Mouse (Mus musculus): ENCODE data around the gene Pdzd2. TPM values are rescaled to one million over a fixed set of nuclear protein-coding genes. Genes with fewer than 3 reads are reported as not detected.

The Pdzd2 gene
- polyA plus RNA-seq, 1 experiment from 2014 or later, result 22.1 TPM

- Histone ChIP-seq H3K4me2 (ENCODE audit: low read depth, severe bottlenecking) (peak overlapping the region; percentile 97), H3K9me3 (ENCODE audit: control insufficient read depth, low read length) (no peaks in the 10 kb centered on the region), H3K9ac (ENCODE audit: low read length) (peak overlapping the region; percentile 67), H3K27ac (replicated peaks; ENCODE audit: low read depth, low read length) (0 out of 2 replicates have a peak overlapping the region, but pooled peaks have one; percentile 36), H3K27me3 (ENCODE audit: control insufficient read depth, insufficient read depth, low read length) (no peaks in the 10 kb centered on the region), H3K36me3 (ENCODE audit: control insufficient read depth, insufficient read depth, low read length) (no peaks in the 10 kb centered on the region), H3K4me1 (ENCODE audit: control insufficient read depth, insufficient read depth, low read length) (peaks cover 31% of the 10 kb centered on the region), H3K4me3 (ENCODE audit: low read depth, low read length) (peak overlapping the region; percentile 49)
- peak; percentile 65 for DNase-seq (ENCODE audit: low spot score)
- under 1% methylated on average over 28 of the region's 28 CpGs for WGBS
- 0 out of 2 replicates have a peak, but pooled peaks have one; percentile 18 for ATAC-seq (ENCODE audit: insufficient number of reproducible peaks, low FRiP score, low TSS enrichment, low read depth)
Measured at GRCm38 (mm10) chr15:12549271-12549918, 190.3 kb downstream of the Pdzd2 start.

- Histone ChIP-seq H3K4me1 (ENCODE audit: control insufficient read depth, insufficient read depth, low read length) (peaks cover 34% of the 10 kb centered on the region), H3K27me3 (ENCODE audit: control insufficient read depth, insufficient read depth, low read length) (no peaks in the 10 kb centered on the region), H3K27ac (replicated peaks; ENCODE audit: low read depth, low read length) (no peak overlapping the region), H3K4me3 (ENCODE audit: low read depth, low read length) (peak overlapping the region; percentile 49), H3K36me3 (ENCODE audit: control insufficient read depth, insufficient read depth, low read length) (no peaks in the 10 kb centered on the region), H3K4me2 (ENCODE audit: low read depth, severe bottlenecking) (peak overlapping the region; percentile 97), H3K9ac (ENCODE audit: low read length) (no peak overlapping the region), H3K9me3 (ENCODE audit: control insufficient read depth, low read length) (no peaks in the 10 kb centered on the region)
- DNase-seq (ENCODE audit: low spot score), result no peak
- 43% methylated on average over 4 of the region's 4 CpGs for WGBS
- ATAC-seq (ENCODE audit: insufficient number of reproducible peaks, low FRiP score, low TSS enrichment, low read depth), result no peak
Measured at GRCm38 (mm10) chr15:12548696-12549095, 191.0 kb downstream of the Pdzd2 start.

GRCm38 (mm10) chr15:12547640-12548405 lies 191.9 kb downstream of the Pdzd2 start:
- no peaks in the 10 kb centered on the region for H3K9me3 ChIP-seq (ENCODE audit: control insufficient read depth, low read length)
- peaks cover 34% of the 10 kb centered on the region for H3K4me1 ChIP-seq (ENCODE audit: control insufficient read depth, insufficient read depth, low read length)
- H3K27ac ChIP-seq (replicated peaks; ENCODE audit: low read depth, low read length), result no peak overlapping the region
- DNase-seq (ENCODE audit: low spot score) (no peak), ATAC-seq (ENCODE audit: insufficient number of reproducible peaks, low FRiP score, low TSS enrichment, low read depth) (no peak)
- peak overlapping the region; percentile 22; the same call in 1 of the 2 replicates for H3K4me2 ChIP-seq (ENCODE audit: low read depth, severe bottlenecking)
- H3K9ac ChIP-seq (ENCODE audit: low read length), result no peak overlapping the region
- H3K4me3 ChIP-seq (ENCODE audit: low read depth, low read length), result no peak overlapping the region
- H3K27me3 ChIP-seq (ENCODE audit: control insufficient read depth, insufficient read depth, low read length), result no peaks in the 10 kb centered on the region
- WGBS, result 68% methylated on average over 5 of the region's 5 CpGs
- no peaks in the 10 kb centered on the region for H3K36me3 ChIP-seq (ENCODE audit: control insufficient read depth, insufficient read depth, low read length)

- Histone ChIP-seq H3K9ac (ENCODE audit: low read length) (no peak overlapping the region), H3K36me3 (ENCODE audit: control insufficient read depth, insufficient read depth, low read length) (no peaks in the 10 kb centered on the region), H3K4me3 (ENCODE audit: low read depth, low read length) (no peak overlapping the region), H3K9me3 (ENCODE audit: control insufficient read depth, low read length) (no peaks in the 10 kb centered on the region), H3K4me2 (ENCODE audit: low read depth, severe bottlenecking) (no peak overlapping the region), H3K27ac (replicated peaks; ENCODE audit: low read depth, low read length) (no peak overlapping the region), H3K4me1 (ENCODE audit: control insufficient read depth, insufficient read depth, low read length) (peaks cover 34% of the 10 kb centered on the region), H3K27me3 (ENCODE audit: control insufficient read depth, insufficient read depth, low read length) (no peaks in the 10 kb centered on the region)
- 84% methylated on average over 6 of the region's 6 CpGs for WGBS
- ATAC-seq (ENCODE audit: insufficient number of reproducible peaks, low FRiP score, low TSS enrichment, low read depth), result no peak
- no peak for DNase-seq (ENCODE audit: low spot score)
Measured at GRCm38 (mm10) chr15:12546781-12547180, 192.9 kb downstream of the Pdzd2 start.

- no peak overlapping the region for H3K9ac ChIP-seq (ENCODE audit: low read length)
- no peak overlapping the region for H3K27ac ChIP-seq (replicated peaks; ENCODE audit: low read depth, low read length)
- WGBS, result 62% methylated on average over 6 of the region's 6 CpGs
- H3K4me3 ChIP-seq (ENCODE audit: low read depth, low read length), result no peak overlapping the region
- H3K36me3 ChIP-seq (ENCODE audit: control insufficient read depth, insufficient read depth, low read length), result no peaks in the 10 kb centered on the region
- 0 out of 2 replicates have a peak, but pooled peaks have one; percentile 4 for ATAC-seq (ENCODE audit: insufficient number of reproducible peaks, low FRiP score, low TSS enrichment, low read depth)
- H3K4me2 ChIP-seq (ENCODE audit: low read depth, severe bottlenecking), result no peak overlapping the region
- H3K4me1 ChIP-seq (ENCODE audit: control insufficient read depth, insufficient read depth, low read length), result peaks cover 34% of the 10 kb centered on the region
- no peaks in the 10 kb centered on the region for H3K9me3 ChIP-seq (ENCODE audit: control insufficient read depth, low read length)
- DNase-seq (ENCODE audit: low spot score), result no peak
- H3K27me3 ChIP-seq (ENCODE audit: control insufficient read depth, insufficient read depth, low read length), result no peaks in the 10 kb centered on the region
Measured at GRCm38 (mm10) chr15:12545671-12546070, 194.1 kb downstream of the Pdzd2 start.

GRCm38 (mm10) chr15:12545220-12545619 lies 194.5 kb downstream of the Pdzd2 start:
- H3K9ac ChIP-seq (ENCODE audit: low read length), result no peak overlapping the region
- H3K4me2 ChIP-seq (ENCODE audit: low read depth, severe bottlenecking), result no peak overlapping the region
- H3K36me3 ChIP-seq (ENCODE audit: control insufficient read depth, insufficient read depth, low read length), result no peaks in the 10 kb centered on the region
- H3K27me3 ChIP-seq (ENCODE audit: control insufficient read depth, insufficient read depth, low read length), result no peaks in the 10 kb centered on the region
- H3K4me1 ChIP-seq (ENCODE audit: control insufficient read depth, insufficient read depth, low read length), result peaks cover 31% of the 10 kb centered on the region
- peak overlapping the region; percentile 42; the same call in 1 of the 2 replicates for H3K27ac ChIP-seq (replicated peaks; ENCODE audit: low read depth, low read length)
- DNase-seq (ENCODE audit: low spot score), result peak; percentile 47
- 22% methylated on average over 3 of the region's 3 CpGs for WGBS
- H3K9me3 ChIP-seq (ENCODE audit: control insufficient read depth, low read length), result no peaks in the 10 kb centered on the region
- peak; percentile 37 for ATAC-seq (ENCODE audit: insufficient number of reproducible peaks, low FRiP score, low TSS enrichment, low read depth)
- no peak overlapping the region for H3K4me3 ChIP-seq (ENCODE audit: low read depth, low read length)

GRCm38 (mm10) chr15:12543686-12544325 lies 195.9 kb downstream of the Pdzd2 start:
- H3K36me3 ChIP-seq (ENCODE audit: control insufficient read depth, insufficient read depth, low read length), result no peaks in the 10 kb centered on the region
- H3K4me1 ChIP-seq (ENCODE audit: control insufficient read depth, insufficient read depth, low read length), result peaks cover 36% of the 10 kb centered on the region
- DNase-seq (ENCODE audit: low spot score), result no peak
- H3K27ac ChIP-seq (replicated peaks; ENCODE audit: low read depth, low read length), result no peak overlapping the region
- no peak for ATAC-seq (ENCODE audit: insufficient number of reproducible peaks, low FRiP score, low TSS enrichment, low read depth)
- no peak overlapping the region for H3K9ac ChIP-seq (ENCODE audit: low read length)
- H3K9me3 ChIP-seq (ENCODE audit: control insufficient read depth, low read length), result no peaks in the 10 kb centered on the region
- 82% methylated on average over 13 of the region's 13 CpGs for WGBS
- no peak overlapping the region for H3K4me2 ChIP-seq (ENCODE audit: low read depth, severe bottlenecking)
- no peaks in the 10 kb centered on the region for H3K27me3 ChIP-seq (ENCODE audit: control insufficient read depth, insufficient read depth, low read length)
- H3K4me3 ChIP-seq (ENCODE audit: low read depth, low read length), result no peak overlapping the region

- no peak for DNase-seq (ENCODE audit: low spot score)
- H3K27me3 ChIP-seq (ENCODE audit: control insufficient read depth, insufficient read depth, low read length), result no peaks in the 10 kb centered on the region
- WGBS, result 93% methylated on average over 6 of the region's 6 CpGs
Measured at GRCm38 (mm10) chr15:12542316-12542715, 197.4 kb downstream of the Pdzd2 start.

More at GRCm38 (mm10) chr15:12542316-12542715, 197.4 kb downstream of the Pdzd2 start:
- Histone ChIP-seq H3K4me3 (ENCODE audit: low read depth, low read length) (no peak overlapping the region), H3K4me2 (ENCODE audit: low read depth, severe bottlenecking) (no peak overlapping the region), H3K36me3 (ENCODE audit: control insufficient read depth, insufficient read depth, low read length) (no peaks in the 10 kb centered on the region), H3K4me1 (ENCODE audit: control insufficient read depth, insufficient read depth, low read length) (peaks cover 31% of the 10 kb centered on the region), H3K27ac (replicated peaks; ENCODE audit: low read depth, low read length) (no peak overlapping the region), H3K9me3 (ENCODE audit: control insufficient read depth, low read length) (no peaks in the 10 kb centered on the region), H3K9ac (ENCODE audit: low read length) (no peak overlapping the region)
- ATAC-seq (ENCODE audit: insufficient number of reproducible peaks, low FRiP score, low TSS enrichment, low read depth), result no peak

Measured in limb, embryonic 11.5 days (tissue).